Mouse (Mus musculus) urinary bladder, adult 2 months (tissue): ENCODE measurements around the gene Clps. TPM values are rescaled to one million over a fixed set of nuclear protein-coding genes. Genes with fewer than 3 reads are reported as not detected.

ENCODE experiments used
- DNase-seq: peaks from one replicate; pipeline ENCODE4 v3.0.0; 2022; ENCODE audit warnings: low spot score
- polyA plus RNA-seq: library from polyadenylated mRNA; depleted of rRNA; stranded (reverse); fragments of >200 nt; gene quantifications from 2 replicates; pipeline ENCODE4 v1.2.3, GENCODE M21; 2012

Gene Clps
- polyA plus RNA-seq, 1 experiment: 0.32 TPM

GRCm38 (mm10) chr17:28553040-28553793, 7.3 kb downstream of the Clps start:
- peak; percentile 38 for DNase-seq

GRCm38 (mm10) chr17:28549111-28549510, 11.5 kb downstream of the Clps start, which contains the start of gene Clpsl2:
Clpsl2 (plus strand) TSS chr17:28549411.
- DNase-seq: no peak

GRCm38 (mm10) chr17:28548550-28548949, 12.0 kb downstream of the Clps start:
- no peak for DNase-seq

- no peak for DNase-seq
Measured at GRCm38 (mm10) chr17:28546925-28547324, 13.6 kb downstream of the Clps start.

GRCm38 (mm10) chr17:28537881-28538280, 22.7 kb downstream of the Clps start:
- no peak for DNase-seq

- DNase-seq: no peak
Measured at GRCm38 (mm10) chr17:28533327-28533726, 27.2 kb downstream of the Clps start.

- DNase-seq: no peak
Measured at GRCm38 (mm10) chr17:28532557-28532956, 28.0 kb downstream of the Clps start.

GRCm38 (mm10) chr17:28531946-28532345, 28.6 kb downstream of the Clps start:
- DNase-seq: no peak

GRCm38 (mm10) chr17:28530506-28530905, 30.1 kb downstream of the Clps start, which contains the start of gene Armc12:
Armc12 (plus strand) TSS chr17:28530806.
- no peak for DNase-seq

GRCm38 (mm10) chr17:28529116-28529515, 31.4 kb downstream of the Clps start:
- no peak for DNase-seq

- DNase-seq: peak; percentile 74
Measured at GRCm38 (mm10) chr17:28528043-28528351, 32.6 kb downstream of the Clps start.

- no peak for DNase-seq
Measured at GRCm38 (mm10) chr17:28527184-28528042, 33.2 kb downstream of the Clps start.

GRCm38 (mm10) chr17:28524831-28525430, 35.6 kb downstream of the Clps start:
- no peak for DNase-seq

GRCm38 (mm10) chr17:28524009-28524695, 36.4 kb downstream of the Clps start:
- no peak for DNase-seq

- DNase-seq: no peak
Measured at GRCm38 (mm10) chr17:28523355-28524008, 37.1 kb downstream of the Clps start.

- DNase-seq: peak; percentile 78
Measured at GRCm38 (mm10) chr17:28522623-28523354, 37.8 kb downstream of the Clps start.

GRCm38 (mm10) chr17:28521920-28522319, 38.6 kb downstream of the Clps start:
- DNase-seq: no peak

GRCm38 (mm10) chr17:28521071-28521726, 39.4 kb downstream of the Clps start:
- DNase-seq: no peak

- no peak for DNase-seq
Measured at GRCm38 (mm10) chr17:28520561-28520960, 40.0 kb downstream of the Clps start.

- no peak for DNase-seq
Measured at GRCm38 (mm10) chr17:28519827-28520226, 40.7 kb downstream of the Clps start.
